Mouse (Mus musculus): Measurements from ENCODE around the gene 1700016C15Rik. TPM values are rescaled to one million over a fixed set of nuclear protein-coding genes. Genes with fewer than 3 reads are reported as not detected.

1700016C15Rik gene
- polyA plus RNA-seq, 1 experiment from 2014 or later = not detected

GRCm38 (mm10) chr1:177703147-177703807 lies 26.3 kb upstream of the 1700016C15Rik start:
- Histone ChIP-seq H3K27me3 (no peaks in the 10 kb centered on the region), H3K4me3 (replicated peaks) (no peak overlapping the region), H3K27ac (no peak overlapping the region), H3K9me3 (replicated peaks) (no peaks in the 10 kb centered on the region), H3K9ac (no peak overlapping the region), H3K4me2 (0 out of 2 replicates have a peak overlapping the region, but pooled peaks have one; percentile 72), H3K36me3 (no peaks in the 10 kb centered on the region), H3K4me1 (replicated peaks) (peaks cover 4% of the 10 kb centered on the region; the same call in 1 of the 2 replicates)
- DNase-seq (no peak), ATAC-seq (ENCODE audit: low read depth) (no peak)
- WGBS (ENCODE audit: insufficient replicate concordance) = 42% methylated on average over 6 of the region's 6 CpGs

GRCm38 (mm10) chr1:177705204-177705603 lies 24.4 kb upstream of the 1700016C15Rik start:
- H3K4me3 ChIP-seq (replicated peaks) = no peak overlapping the region
- no peak overlapping the region for H3K27ac ChIP-seq
- WGBS (ENCODE audit: insufficient replicate concordance) = 31% methylated on average over 2 of the region's 2 CpGs
- H3K4me2 ChIP-seq = no peak overlapping the region
- no peaks in the 10 kb centered on the region for H3K27me3 ChIP-seq
- ATAC-seq (ENCODE audit: low read depth) = no peak
- H3K36me3 ChIP-seq = no peaks in the 10 kb centered on the region
- H3K4me1 ChIP-seq (replicated peaks) = peaks cover 4% of the 10 kb centered on the region; the same call in 1 of the 2 replicates
- no peak for DNase-seq
- 0 out of 2 replicates have a peak, but pooled peaks cover 2% of the 10 kb centered on the region for H3K9me3 ChIP-seq (replicated peaks)
- no peak overlapping the region for H3K9ac ChIP-seq

GRCm38 (mm10) chr1:177707571-177707970 lies 22.0 kb upstream of the 1700016C15Rik start:
- ATAC-seq (ENCODE audit: low read depth) (no peak), DNase-seq (no peak)
- Histone ChIP-seq H3K36me3 (no peaks in the 10 kb centered on the region), H3K4me3 (replicated peaks) (no peak overlapping the region), H3K9me3 (replicated peaks) (0 out of 2 replicates have a peak, but pooled peaks cover 2% of the 10 kb centered on the region), H3K4me2 (no peak overlapping the region), H3K27me3 (no peaks in the 10 kb centered on the region), H3K27ac (no peak overlapping the region), H3K9ac (no peak overlapping the region), H3K4me1 (replicated peaks) (peaks cover 13% of the 10 kb centered on the region)
- WGBS (ENCODE audit: insufficient replicate concordance) = 59% methylated on average over 1 of the region's 1 CpGs

- DNase-seq (no peak), ATAC-seq (ENCODE audit: low read depth) (no peak)
- H3K9me3 ChIP-seq (replicated peaks) = 0 out of 2 replicates have a peak, but pooled peaks cover 2% of the 10 kb centered on the region
- H3K4me2 ChIP-seq = no peak overlapping the region
- no peaks in the 10 kb centered on the region for H3K36me3 ChIP-seq
- no peak overlapping the region for H3K9ac ChIP-seq
- WGBS (ENCODE audit: insufficient replicate concordance) = 32% methylated on average over 4 of the region's 4 CpGs
- H3K4me1 ChIP-seq (replicated peaks) = peaks cover 11% of the 10 kb centered on the region
- no peaks in the 10 kb centered on the region for H3K27me3 ChIP-seq
- no peak overlapping the region for H3K27ac ChIP-seq
- H3K4me3 ChIP-seq (replicated peaks) = no peak overlapping the region
Observed at GRCm38 (mm10) chr1:177708583-177709055, 21.0 kb upstream of the 1700016C15Rik start.

GRCm38 (mm10) chr1:177711000-177711399 lies 18.6 kb upstream of the 1700016C15Rik start:
- H3K36me3 ChIP-seq = no peaks in the 10 kb centered on the region
- no peak overlapping the region for H3K4me3 ChIP-seq (replicated peaks)
- no peaks in the 10 kb centered on the region for H3K27me3 ChIP-seq
- 0 out of 2 replicates have a peak, but pooled peaks cover 2% of the 10 kb centered on the region for H3K9me3 ChIP-seq (replicated peaks)
- DNase-seq (no peak), ATAC-seq (ENCODE audit: low read depth) (peak; percentile 21; the same call in 1 of the 2 replicates)
- no peak overlapping the region for H3K4me2 ChIP-seq
- H3K27ac ChIP-seq = peak overlapping the region; percentile 40; the same call in 1 of the 2 replicates
- H3K4me1 ChIP-seq (replicated peaks) = peaks cover 11% of the 10 kb centered on the region
- H3K9ac ChIP-seq = no peak overlapping the region
- 56% methylated on average over 2 of the region's 2 CpGs for WGBS (ENCODE audit: insufficient replicate concordance)

- DNase-seq (peak; percentile 22), ATAC-seq (ENCODE audit: low read depth) (peak; percentile 82)
- Histone ChIP-seq H3K4me1 (replicated peaks) (peaks cover 15% of the 10 kb centered on the region), H3K36me3 (no peaks in the 10 kb centered on the region), H3K9me3 (replicated peaks) (0 out of 2 replicates have a peak, but pooled peaks cover 2% of the 10 kb centered on the region), H3K4me2 (no peak overlapping the region), H3K4me3 (replicated peaks) (no peak overlapping the region), H3K27me3 (no peaks in the 10 kb centered on the region), H3K27ac (peak overlapping the region; percentile 40; the same call in 1 of the 2 replicates), H3K9ac (no peak overlapping the region)
- 21% methylated on average over 2 of the region's 2 CpGs for WGBS (ENCODE audit: insufficient replicate concordance)
Observed at GRCm38 (mm10) chr1:177711418-177711817, 18.2 kb upstream of the 1700016C15Rik start.

- no peak overlapping the region for H3K9ac ChIP-seq
- no peaks in the 10 kb centered on the region for H3K27me3 ChIP-seq
- DNase-seq (no peak), ATAC-seq (ENCODE audit: low read depth) (no peak)
- H3K4me3 ChIP-seq (replicated peaks) = no peak overlapping the region
- no peaks in the 10 kb centered on the region for H3K36me3 ChIP-seq
- H3K4me1 ChIP-seq (replicated peaks) = peaks cover 32% of the 10 kb centered on the region
- WGBS (ENCODE audit: insufficient replicate concordance) = 56% methylated on average over 3 of the region's 3 CpGs
- no peak overlapping the region for H3K4me2 ChIP-seq
- no peak overlapping the region for H3K27ac ChIP-seq
- H3K9me3 ChIP-seq (replicated peaks) = 0 out of 2 replicates have a peak, but pooled peaks cover 2% of the 10 kb centered on the region
Observed at GRCm38 (mm10) chr1:177713635-177714396, 15.8 kb upstream of the 1700016C15Rik start.

- no peak overlapping the region for H3K4me3 ChIP-seq (replicated peaks)
- no peak overlapping the region for H3K4me2 ChIP-seq
- H3K36me3 ChIP-seq = no peaks in the 10 kb centered on the region
- no peak for ATAC-seq (ENCODE audit: low read depth)
- 74% methylated on average over 5 of the region's 5 CpGs for WGBS (ENCODE audit: insufficient replicate concordance)
- no peak overlapping the region for H3K27ac ChIP-seq
- H3K9me3 ChIP-seq (replicated peaks) = 0 out of 2 replicates have a peak, but pooled peaks cover 2% of the 10 kb centered on the region
- DNase-seq = no peak
- no peaks in the 10 kb centered on the region for H3K27me3 ChIP-seq
- peaks cover 32% of the 10 kb centered on the region for H3K4me1 ChIP-seq (replicated peaks)
- H3K9ac ChIP-seq = no peak overlapping the region
Observed at GRCm38 (mm10) chr1:177714397-177715012, 15.1 kb upstream of the 1700016C15Rik start.

- Histone ChIP-seq H3K9ac (no peak overlapping the region), H3K27me3 (no peaks in the 10 kb centered on the region), H3K9me3 (replicated peaks) (no peaks in the 10 kb centered on the region), H3K4me2 (peak overlapping the region; percentile 28), H3K27ac (peak overlapping the region; percentile 58; the same call in 1 of the 2 replicates), H3K4me1 (replicated peaks) (peaks cover 27% of the 10 kb centered on the region), H3K36me3 (no peaks in the 10 kb centered on the region), H3K4me3 (replicated peaks) (no peak overlapping the region)
- DNase-seq (peak; percentile 22), ATAC-seq (ENCODE audit: low read depth) (peak; percentile 84)
- 30% methylated on average over 3 of the region's 3 CpGs for WGBS (ENCODE audit: insufficient replicate concordance)
Observed at GRCm38 (mm10) chr1:177716448-177716847, 13.2 kb upstream of the 1700016C15Rik start.

GRCm38 (mm10) chr1:177717057-177717835 lies 12.4 kb upstream of the 1700016C15Rik start:
- Histone ChIP-seq H3K27ac (peak overlapping the region; percentile 58), H3K4me1 (replicated peaks) (peaks cover 21% of the 10 kb centered on the region), H3K36me3 (no peaks in the 10 kb centered on the region), H3K9me3 (replicated peaks) (no peaks in the 10 kb centered on the region), H3K27me3 (no peaks in the 10 kb centered on the region), H3K4me2 (0 out of 2 replicates have a peak overlapping the region, but pooled peaks have one; percentile 28), H3K4me3 (replicated peaks) (no peak overlapping the region), H3K9ac (no peak overlapping the region)
- DNase-seq = no peak
- ATAC-seq (ENCODE audit: low read depth) = peak; percentile 76
- 42% methylated on average over 7 of the region's 7 CpGs for WGBS (ENCODE audit: insufficient replicate concordance)
